Mouse (Mus musculus) forebrain, postnatal 0 days (tissue): Measurements from ENCODE around the gene Ankrd34a. TPM values are rescaled to one million over a fixed set of nuclear protein-coding genes. Genes with fewer than 3 reads are reported as not detected.

ENCODE experiments used
- ATAC-seq: fragments of 200-750 bp; cut with Nextera tagmentation; 2 replicates; pipeline ENCODE4 v1.8.0; 2017; ENCODE audit warnings: mild to moderate bottlenecking, moderate library complexity
- DNase-seq: peaks from one replicate; pipeline ENCODE4 v3.0.0-alpha.2; 2015
- H3K27ac ChIP-seq: fragments of 300-500 bp; sonication (generic); 2 replicates; pipeline ENCODE4 v1.5.1; 2014; ENCODE audit warnings: low read depth, mild to moderate bottlenecking, antibody characterized with exemption, low read length, moderate library complexity, mixed read lengths
- H3K27me3 ChIP-seq: fragments of 300-500 bp; sonication (generic); 2 replicates; pipeline ENCODE4 v1.6.1; 2014; ENCODE audit warnings: mild to moderate bottlenecking, low read length, mixed read lengths; ENCODE audit not compliant: insufficient read depth
- H3K36me3 ChIP-seq: fragments of 300-500 bp; sonication (generic); 2 replicates; pipeline ENCODE4 v1.6.1; 2014; ENCODE audit warnings: mild to moderate bottlenecking, moderate library complexity; ENCODE audit not compliant: insufficient read depth
- H3K4me1 ChIP-seq: fragments of 300-500 bp; sonication (generic); 2 replicates; pipeline ENCODE4 v1.6.1; 2014; ENCODE audit warnings: antibody characterized with exemption; ENCODE audit not compliant: insufficient read depth
- H3K4me2 ChIP-seq: fragments of 300-500 bp; sonication (generic); 2 replicates; pipeline ENCODE4 v1.6.1; 2014; ENCODE audit warnings: low read depth, mild to moderate bottlenecking, moderate library complexity
- H3K4me3 ChIP-seq: fragments of 300-500 bp; sonication (generic); 2 replicates; pipeline ENCODE4 v1.5.1; 2014; ENCODE audit warnings: low read depth, low read length, mixed read lengths
- H3K9ac ChIP-seq: fragments of 300-500 bp; sonication (generic); 2 replicates; pipeline ENCODE4 v1.6.1; 2014; ENCODE audit warnings: mild to moderate bottlenecking
- H3K9me3 ChIP-seq: fragments of 300-500 bp; sonication (generic); 2 replicates; pipeline ENCODE4 v1.6.1; 2016; ENCODE audit warnings: low read length
- CTCF ChIP-seq: sonication (generic); IDR thresholded peaks from 2 replicates; pipeline ENCODE4 v1.5.1; 2016; ENCODE audit warnings: antibody characterized with exemption, control low read depth, low read depth
- WGBS: fragments of 180-500 bp; shearing (Covaris S2); extraction: QIAGEN DNeasy Blood & Tissue Kit; methylation state at CpG from one replicate; pipeline ENCODE4 v1.1.7; 2014; 5-methylcytosine and 5-hydroxymethylcytosine counted together
- polyA plus RNA-seq: library from polyadenylated mRNA; unstranded; fragments of >200 nt; fragmentation: Nextera tagmentation; extraction: Ambion mirVana; gene quantifications from 2 replicates; pipeline ENCODE4 v1.2.1, GENCODE M21; 2015
- total RNA-seq: library from RNA; depleted of rRNA; stranded (reverse); fragments of >200 nt; gene quantifications from 2 replicates; pipeline ENCODE4 v1.2.3, GENCODE M21; 2014

Gene Ankrd34a
- total and polyA plus RNA-seq, 2 experiments from 2014 or later = 19.2 to 19.3 TPM

DNA sequence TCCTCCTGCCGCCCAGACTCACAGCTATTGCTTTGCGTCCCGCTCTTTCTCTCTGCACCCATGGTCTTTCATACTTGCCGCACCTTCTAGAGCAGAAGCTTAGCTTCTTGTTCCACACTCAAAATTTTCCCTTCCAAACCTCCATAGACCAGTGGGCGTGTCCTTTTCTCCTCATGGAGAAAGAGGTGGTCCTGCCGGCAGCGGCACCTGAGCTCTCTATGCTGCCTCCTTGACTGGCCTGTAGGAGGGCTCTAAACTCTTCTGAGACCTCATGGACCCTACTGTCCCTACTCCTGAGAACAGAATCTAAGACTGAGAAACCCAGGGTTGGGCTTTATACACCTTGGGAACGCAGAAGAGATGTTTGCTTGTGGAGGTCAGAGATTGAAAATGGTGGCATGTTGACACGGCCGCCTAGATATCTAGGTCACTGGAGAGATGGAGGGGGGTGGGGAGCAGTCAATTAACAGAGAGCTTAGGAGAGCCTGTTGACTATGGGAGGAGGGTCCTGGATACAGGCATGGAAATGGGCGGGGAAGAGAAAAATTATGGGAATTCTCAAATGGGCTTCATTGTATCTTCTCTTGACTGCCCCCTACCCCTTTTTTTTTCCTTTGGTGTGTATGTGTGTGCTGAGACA lies 26.4 kb upstream of the Ankrd34a start:
- no peaks in the 10 kb centered on the region for H3K36me3 ChIP-seq

DNA sequence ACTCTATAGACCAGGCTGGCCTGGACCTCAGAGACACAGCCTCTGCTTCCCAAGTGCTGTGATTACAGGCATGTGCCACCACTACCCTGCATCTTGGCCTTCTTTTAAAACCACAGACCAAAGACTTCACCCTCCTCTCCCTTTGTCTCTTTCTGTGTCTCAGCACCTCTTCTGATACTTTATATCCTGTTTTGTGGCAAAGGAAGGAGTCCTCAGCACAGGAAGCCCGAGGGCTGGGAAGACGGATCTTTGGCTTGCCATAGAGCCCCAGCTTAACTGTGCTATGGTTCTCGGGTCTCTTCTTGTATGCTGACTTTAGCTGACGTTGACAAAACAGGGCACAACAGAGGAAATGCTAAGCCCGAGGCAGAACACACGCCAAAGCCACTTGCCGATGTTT lies 25.8 kb upstream of the Ankrd34a start:
- Histone ChIP-seq H3K4me3 (no peak overlapping the region), H3K4me1 (no peaks in the 10 kb centered on the region), H3K27me3 (no peaks in the 10 kb centered on the region), H3K27ac (no peak overlapping the region), H3K9me3 (no peaks in the 10 kb centered on the region), H3K36me3 (no peaks in the 10 kb centered on the region), H3K9ac (no peak overlapping the region), H3K4me2 (no peak overlapping the region)
- DNase-seq (no peak), ATAC-seq (no peak)
- no peak for TF ChIP-seq CTCF
- WGBS = 76% methylated on average over 7 of the region's 7 CpGs

More for the DNA sequence above, 26.4 kb upstream of the Ankrd34a start:
- Histone ChIP-seq H3K9ac (no peak overlapping the region), H3K4me1 (no peaks in the 10 kb centered on the region), H3K9me3 (no peaks in the 10 kb centered on the region), H3K4me3 (no peak overlapping the region), H3K4me2 (no peak overlapping the region), H3K27me3 (no peaks in the 10 kb centered on the region), H3K27ac (no peak overlapping the region)
- no peak for DNase-seq
- TF ChIP-seq CTCF = no peak
- no peak for ATAC-seq
- WGBS = 91% methylated on average over 11 of the region's 11 CpGs

DNA sequence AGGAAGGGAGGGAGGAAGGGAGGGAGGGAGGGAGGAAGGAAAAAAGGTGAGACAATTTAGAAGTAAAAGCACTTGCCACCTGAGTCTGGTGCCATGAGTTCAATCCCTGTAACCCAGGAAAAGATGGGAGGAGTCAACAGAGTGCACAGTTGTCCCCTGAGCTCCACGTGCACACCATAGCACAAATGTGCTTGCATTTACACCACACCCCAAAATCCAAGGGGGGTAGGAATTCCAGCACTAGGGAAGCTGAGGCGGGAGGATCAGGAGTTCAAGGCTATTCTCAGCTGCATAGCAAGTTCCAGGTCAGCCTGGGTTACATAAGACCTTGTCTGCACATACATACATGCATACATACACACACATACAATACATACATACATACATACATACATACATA lies 25.1 kb upstream of the Ankrd34a start:
- DNase-seq (no peak), ATAC-seq (no peak)
- Histone ChIP-seq H3K27ac (no peak overlapping the region), H3K4me1 (no peaks in the 10 kb centered on the region), H3K4me3 (no peak overlapping the region), H3K9me3 (no peaks in the 10 kb centered on the region), H3K36me3 (no peaks in the 10 kb centered on the region), H3K27me3 (no peaks in the 10 kb centered on the region), H3K9ac (no peak overlapping the region), H3K4me2 (no peak overlapping the region)
- no peak for TF ChIP-seq CTCF
- WGBS = 75% methylated on average over 2 of the region's 2 CpGs

DNA sequence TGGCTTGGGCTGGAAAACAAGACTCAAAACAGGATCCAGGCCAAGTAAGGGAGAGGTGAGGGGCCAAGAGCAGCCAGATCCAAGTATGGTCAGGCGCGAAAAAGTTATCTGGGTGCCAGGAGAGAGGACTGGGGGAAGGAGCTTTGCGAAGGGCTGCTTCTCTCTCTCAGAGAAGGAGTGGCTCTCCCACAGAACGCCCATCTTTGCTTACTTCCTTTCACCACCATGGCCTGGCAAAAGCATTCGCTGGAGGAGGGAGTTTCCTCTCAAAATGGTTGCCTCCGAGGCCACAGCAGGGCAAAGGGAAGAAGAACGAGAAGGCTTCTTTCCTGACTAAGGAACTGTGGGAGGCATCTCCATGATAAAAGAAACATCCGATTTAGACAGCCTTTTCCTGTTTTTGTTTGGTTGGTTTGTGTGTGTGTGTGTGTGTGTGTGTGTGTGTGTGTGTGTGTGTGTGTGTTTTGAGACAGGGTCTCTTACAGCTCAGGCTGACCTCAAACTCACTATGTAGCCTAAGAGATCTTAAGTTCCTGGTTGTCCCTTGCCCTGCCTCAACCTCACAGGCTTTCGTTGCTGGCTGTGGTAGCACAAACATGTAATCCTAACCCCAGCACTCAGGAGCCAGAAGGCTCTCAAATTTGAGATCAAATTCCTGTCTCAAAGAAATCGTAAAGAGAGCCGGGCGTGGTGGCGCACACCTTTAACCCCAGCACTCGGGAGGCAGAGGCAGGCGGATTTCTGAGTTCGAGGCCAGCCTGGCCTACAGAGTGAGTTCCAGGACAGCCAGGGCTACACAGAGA lies 24.3 kb upstream of the Ankrd34a start:
- no peak for DNase-seq
- no peak overlapping the region for H3K9ac ChIP-seq
- 76% methylated on average over 16 of the region's 16 CpGs for WGBS
- ATAC-seq = no peak
- no peaks in the 10 kb centered on the region for H3K36me3 ChIP-seq
- H3K4me1 ChIP-seq = 0 out of 2 replicates have a peak, but pooled peaks cover 4% of the 10 kb centered on the region
- no peak overlapping the region for H3K27ac ChIP-seq
- no peaks in the 10 kb centered on the region for H3K27me3 ChIP-seq
- H3K4me2 ChIP-seq = no peak overlapping the region
- H3K4me3 ChIP-seq = no peak overlapping the region
- TF ChIP-seq CTCF = no peak
- H3K9me3 ChIP-seq = no peaks in the 10 kb centered on the region

DNA sequence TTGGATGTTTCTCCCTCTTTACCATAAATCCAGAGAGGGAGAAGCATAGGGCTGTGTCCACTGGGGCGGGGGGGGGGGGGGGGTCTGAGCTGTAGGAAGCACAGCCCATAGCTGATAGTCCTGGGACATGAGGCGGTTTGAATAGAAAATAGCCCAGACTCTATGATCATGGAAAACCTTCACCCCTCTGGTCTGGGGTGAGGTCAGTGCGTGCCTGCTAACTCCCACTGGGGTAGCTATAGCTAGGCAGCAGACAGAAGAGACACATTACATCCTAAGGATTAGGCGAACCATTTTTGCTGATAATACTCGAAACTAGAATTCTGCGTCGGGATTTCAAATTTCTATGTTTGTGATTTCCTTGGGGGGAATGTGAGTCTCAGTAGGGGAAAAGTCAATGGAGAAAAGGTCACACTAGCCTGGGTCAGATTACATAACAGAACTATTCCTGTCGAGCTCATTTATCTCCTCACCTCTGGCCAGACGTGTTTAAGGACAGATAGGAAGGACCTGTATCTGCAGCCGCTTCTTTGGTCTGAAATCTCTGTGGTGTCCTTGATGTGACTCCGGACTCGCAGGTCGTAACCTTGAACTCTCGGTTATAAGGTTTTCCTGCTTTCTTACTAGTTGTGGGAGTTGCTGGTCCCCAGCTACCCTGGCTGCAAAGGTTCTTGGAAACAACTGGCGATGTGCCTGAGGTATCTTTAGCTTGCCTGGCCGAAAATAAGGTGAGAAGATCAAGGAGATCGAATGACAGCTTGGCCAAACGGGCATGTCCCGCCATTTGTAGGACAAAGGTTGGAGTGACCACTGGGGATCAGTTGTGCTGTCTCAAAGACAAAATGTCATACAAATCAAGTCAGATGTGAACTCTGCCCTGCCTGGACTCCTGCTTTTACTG lies 22.6 kb upstream of the Ankrd34a start:
- Histone ChIP-seq H3K4me3 (no peak overlapping the region), H3K9me3 (no peaks in the 10 kb centered on the region), H3K9ac (no peak overlapping the region), H3K36me3 (no peaks in the 10 kb centered on the region), H3K27ac (no peak overlapping the region), H3K4me1 (0 out of 2 replicates have a peak, but pooled peaks cover 7% of the 10 kb centered on the region), H3K27me3 (no peaks in the 10 kb centered on the region), H3K4me2 (no peak overlapping the region)
- no peak for TF ChIP-seq CTCF
- DNase-seq = no peak
- WGBS = 90% methylated on average over 19 of the region's 19 CpGs
- ATAC-seq = no peak

DNA sequence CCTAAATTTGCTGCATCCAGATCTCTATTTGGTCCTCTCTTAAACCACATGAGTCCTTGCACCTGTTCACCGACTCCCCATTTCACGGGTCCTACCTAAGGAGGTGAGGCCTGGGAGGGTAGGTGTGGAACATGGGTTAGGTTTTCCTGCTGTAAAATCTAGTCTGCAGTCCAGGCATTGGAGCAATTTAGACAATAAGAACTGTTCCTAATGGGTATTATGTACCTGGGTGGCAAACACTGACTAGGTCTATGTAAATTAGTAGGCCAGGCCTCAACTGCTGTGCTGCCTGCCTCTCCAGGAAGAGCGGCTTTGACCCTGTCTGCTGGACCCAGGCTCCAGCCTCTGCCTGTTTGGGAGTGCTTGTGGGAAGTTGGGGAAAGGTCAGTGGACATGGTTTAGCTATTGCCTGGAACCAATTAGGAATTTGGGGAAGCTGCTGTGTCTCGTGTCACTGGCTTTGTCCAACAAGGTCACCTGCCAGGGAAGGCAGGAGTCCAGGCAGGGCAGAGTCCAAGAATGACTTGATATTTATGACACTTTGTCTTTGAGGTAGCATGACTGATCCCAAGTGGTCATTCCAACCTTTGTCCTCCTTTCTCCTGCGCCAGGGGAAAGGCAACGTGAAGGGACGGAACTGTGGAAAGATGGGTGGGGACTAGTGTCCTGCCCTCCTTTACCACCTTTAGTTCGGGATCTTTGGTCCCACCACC lies 21.0 kb upstream of the Ankrd34a start:
- H3K4me2 ChIP-seq = no peak overlapping the region
- no peak for TF ChIP-seq CTCF
- H3K36me3 ChIP-seq = no peaks in the 10 kb centered on the region
- WGBS = 96% methylated on average over 8 of the region's 8 CpGs
- 0 out of 2 replicates have a peak, but pooled peaks cover 7% of the 10 kb centered on the region for H3K4me1 ChIP-seq
- H3K4me3 ChIP-seq = no peak overlapping the region
- H3K27me3 ChIP-seq = no peaks in the 10 kb centered on the region
- no peaks in the 10 kb centered on the region for H3K9me3 ChIP-seq
- DNase-seq = no peak
- no peak overlapping the region for H3K9ac ChIP-seq
- no peak overlapping the region for H3K27ac ChIP-seq
- ATAC-seq = no peak
